Mouse (Mus musculus) heart, postnatal 0 days (tissue): ENCODE results near the gene Egfl7. TPM values are rescaled to one million over a fixed set of nuclear protein-coding genes. Genes with fewer than 3 reads are reported as not detected.

Experiments
- ATAC-seq: fragments of 200-750 bp; cut with Nextera tagmentation; 2 replicates; pipeline ENCODE4 v1.8.0; 2017; ENCODE audit warnings: low read depth, moderate number of reproducible peaks, moderate library complexity; ENCODE audit not compliant: insufficient read depth
- DNase-seq: peaks from one replicate; pipeline ENCODE4 v3.0.0-alpha.2; 2016; ENCODE audit warnings: low spot score
- H3K27ac ChIP-seq: fragments of 300-500 bp; sonication (generic); 2 replicates; pipeline ENCODE4 v1.5.1; 2014; ENCODE audit warnings: low read depth, mild to moderate bottlenecking
- H3K27me3 ChIP-seq: fragments of 300-500 bp; sonication (generic); 2 replicates; pipeline ENCODE4 v1.6.1; 2014; ENCODE audit warnings: low read length, mixed read lengths; ENCODE audit not compliant: control insufficient read depth, insufficient read depth
- H3K36me3 ChIP-seq: fragments of 300-500 bp; sonication (generic); replicated peaks from 2 replicates; pipeline ENCODE4 v1.6.1; 2014; ENCODE audit warnings: low read length, mixed read lengths; ENCODE audit not compliant: control insufficient read depth, insufficient read depth
- H3K4me1 ChIP-seq: fragments of 300-500 bp; sonication (generic); 2 replicates; pipeline ENCODE4 v1.6.1; 2014; ENCODE audit warnings: antibody characterized with exemption; ENCODE audit not compliant: control insufficient read depth, insufficient read depth
- H3K4me2 ChIP-seq: fragments of 300-500 bp; sonication (generic); 2 replicates; pipeline ENCODE4 v1.6.1; 2014; ENCODE audit warnings: low read depth, mild to moderate bottlenecking, low read length, moderate library complexity
- H3K4me3 ChIP-seq: fragments of 300-500 bp; sonication (generic); 2 replicates; pipeline ENCODE4 v1.5.1; 2014; ENCODE audit warnings: low read depth, low read length
- H3K9ac ChIP-seq: fragments of 300-500 bp; sonication (generic); replicated peaks from 2 replicates; pipeline ENCODE4 v1.6.1; 2014; ENCODE audit warnings: low read depth, low read length, mixed read lengths
- H3K9me3 ChIP-seq: fragments of 300-500 bp; sonication (generic); replicated peaks from 2 replicates; pipeline ENCODE4 v1.6.1; 2016; ENCODE audit warnings: low read length; ENCODE audit not compliant: control insufficient read depth
- CTCF ChIP-seq: IDR thresholded peaks from 2 replicates; pipeline ENCODE4 v1.5.1; 2016; ENCODE audit warnings: antibody characterized with exemption, control low read depth, low read depth
- EP300 ChIP-seq: IDR thresholded peaks from 2 replicates; pipeline ENCODE4 v1.6.1; 2016; ENCODE audit warnings: antibody characterized with exemption, low read depth
- WGBS: fragments of 180-500 bp; shearing (Covaris S2); extraction: QIAGEN DNeasy Blood & Tissue Kit; methylation state at CpG from one replicate; pipeline ENCODE4 v1.1.7; 2014; 5-methylcytosine and 5-hydroxymethylcytosine counted together
- microRNA counts: library from miRNA; unstranded; fragments of <30 nt; microRNA quantifications from one replicate; lab custom pipeline; 2015
- microRNA-seq: library from miRNA; unstranded; fragments of <30 nt; microRNA quantifications from one replicate; pipeline ENCODE4, GENCODE M21; 2016
- polyA plus RNA-seq: library from polyadenylated mRNA; unstranded; fragments of >200 nt; fragmentation: Nextera tagmentation; extraction: Ambion mirVana; gene quantifications from 2 replicates; pipeline ENCODE4 v1.2.1, GENCODE M21; 2015
- total RNA-seq: library from RNA; depleted of rRNA; stranded (reverse); fragments of >200 nt; gene quantifications from 2 replicates; pipeline ENCODE4 v1.2.3, GENCODE M21; 2014; ENCODE audit warnings: low replicate concordance; rRNA removed

Egfl7 gene
- total and polyA plus RNA-seq, 2 experiments from 2014 or later = 158 to 375 TPM

GRCm38 (mm10) chr2:26638039-26638438, 58.2 kb downstream of the Egfl7 start:
- DNase-seq (no peak), ATAC-seq (no peak)
- Histone ChIP-seq H3K4me2 (0 out of 2 replicates have a peak overlapping the region, but pooled peaks have one; percentile 73), H3K9ac (no peak overlapping the region), H3K4me1 (peaks cover 15% of the 10 kb centered on the region), H3K27ac (no peak overlapping the region), H3K9me3 (no peaks in the 10 kb centered on the region), H3K36me3 (peaks cover 29% of the 10 kb centered on the region), H3K4me3 (no peak overlapping the region), H3K27me3 (no peaks in the 10 kb centered on the region)
- TF ChIP-seq CTCF (no peak), EP300 (no peak)
- 72% methylated on average over 5 of the region's 5 CpGs for WGBS

GRCm38 (mm10) chr2:26638572-26638971, 58.8 kb downstream of the Egfl7 start:
- no peak for TF ChIP-seq CTCF
- no peak for TF ChIP-seq EP300
- H3K36me3 ChIP-seq = peaks cover 29% of the 10 kb centered on the region

GRCm38 (mm10) chr2:26639083-26639482, 59.3 kb downstream of the Egfl7 start:
- peak overlapping the region; percentile 73 for H3K4me2 ChIP-seq
- TF ChIP-seq EP300 (no peak), CTCF (peak; percentile 59)
- no peak overlapping the region for H3K27ac ChIP-seq
- 6% methylated on average over 8 of the region's 8 CpGs for WGBS
- peaks cover 29% of the 10 kb centered on the region for H3K36me3 ChIP-seq
- H3K9ac ChIP-seq = peak overlapping the region; percentile 83; the same call in 1 of the 2 replicates
- no peaks in the 10 kb centered on the region for H3K27me3 ChIP-seq
- ATAC-seq (peak; percentile 33; the same call in 1 of the 2 replicates), DNase-seq (peak; percentile 44)
- H3K4me1 ChIP-seq = peaks cover 15% of the 10 kb centered on the region
- peak overlapping the region; percentile 86 for H3K4me3 ChIP-seq
- H3K9me3 ChIP-seq = no peaks in the 10 kb centered on the region

More at GRCm38 (mm10) chr2:26638572-26638971, 58.8 kb downstream of the Egfl7 start:
- H3K4me3 ChIP-seq = peak overlapping the region; percentile 86
- DNase-seq (no peak), ATAC-seq (no peak)
- 61% methylated on average over 5 of the region's 5 CpGs for WGBS
- H3K27me3 ChIP-seq = no peaks in the 10 kb centered on the region
- H3K4me2 ChIP-seq = peak overlapping the region; percentile 73
- peaks cover 15% of the 10 kb centered on the region for H3K4me1 ChIP-seq
- H3K9me3 ChIP-seq = no peaks in the 10 kb centered on the region
- no peak overlapping the region for H3K27ac ChIP-seq
- H3K9ac ChIP-seq = no peak overlapping the region

GRCm38 (mm10) chr2:26639838-26640830, 60.3 kb downstream of the Egfl7 start:
- no peaks in the 10 kb centered on the region for H3K27me3 ChIP-seq
- H3K4me3 ChIP-seq = peak overlapping the region; percentile 86
- H3K36me3 ChIP-seq = peaks cover 29% of the 10 kb centered on the region
- TF ChIP-seq CTCF (peak; percentile 93), EP300 (peak; percentile 57; the same call in 1 of the 2 replicates)
- H3K27ac ChIP-seq = peak overlapping the region; percentile 80
- 5% methylated on average over 49 of the region's 49 CpGs for WGBS
- peak; percentile 90 for DNase-seq
- ATAC-seq = peak; percentile 85
- H3K4me1 ChIP-seq = peaks cover 19% of the 10 kb centered on the region
- no peaks in the 10 kb centered on the region for H3K9me3 ChIP-seq
- H3K9ac ChIP-seq = peak overlapping the region; percentile 83
- peak overlapping the region; percentile 73 for H3K4me2 ChIP-seq

GRCm38 (mm10) chr2:26641006-26641647, 61.3 kb downstream of the Egfl7 start:
- Histone ChIP-seq H3K9me3 (no peaks in the 10 kb centered on the region), H3K4me2 (no peak overlapping the region), H3K9ac (no peak overlapping the region), H3K4me3 (no peak overlapping the region), H3K36me3 (peaks cover 21% of the 10 kb centered on the region), H3K4me1 (peaks cover 19% of the 10 kb centered on the region), H3K27ac (no peak overlapping the region), H3K27me3 (no peaks in the 10 kb centered on the region)
- WGBS = 66% methylated on average over 7 of the region's 7 CpGs
- ATAC-seq = no peak
- TF ChIP-seq CTCF (no peak), EP300 (no peak)
- no peak for DNase-seq

MicroRNAs encoded within 50 kb of the gene (microRNA counts, 519-probe panel; counts per million panel counts)
- microRNA mmu-miR-126-3p (lab: Ali Mortazavi, UCI) (10,488 counts per million, percentile 100 among the panel's probes with 10 or more counts), microRNA mmu-miR-126-5p (lab: Ali Mortazavi, UCI) (6,644 counts per million, percentile 81 among the panel's probes with 10 or more counts)

Small RNA genes lying within 50 kb of the gene (microRNA-seq; reads per million reads assigned to microRNA genes)
- gene Mir126a (0.54 reads per million), gene Mir126b (not detected)

Other genes with a start within 250 kb of the Egfl7 start
- gene Dnlz, start 227.9 kb upstream of the Egfl7 start, total RNA-seq = 20.2 and 23.0 TPM in 2 replicates
- gene Dnlz, start 227.9 kb upstream of the Egfl7 start, polyA plus RNA-seq = 17.0 and 18.6 TPM in 2 replicates
- gene Card9, start 219.1 kb upstream of the Egfl7 start, total RNA-seq = 1.5 TPM in 1 of 2 replicates, not detected in the other
- 0.18 and 0.31 TPM in 2 replicates for gene Card9, start 219.1 kb upstream of the Egfl7 start, polyA plus RNA-seq
- gene Snapc4, start 199.4 kb upstream of the Egfl7 start, total RNA-seq = 9.6 and 24.1 TPM in 2 replicates
- gene Snapc4, start 199.4 kb upstream of the Egfl7 start, polyA plus RNA-seq = 7.8 and 8.1 TPM in 2 replicates
- gene Entr1, start 190.7 kb upstream of the Egfl7 start, total RNA-seq = 57.4 and 67.4 TPM in 2 replicates
- gene Entr1, start 190.7 kb upstream of the Egfl7 start, polyA plus RNA-seq = 56.4 and 57.2 TPM in 2 replicates
- 52.5 and 102 TPM in 2 replicates for gene Pmpca, start 190.7 kb upstream of the Egfl7 start, total RNA-seq
- 91.1 and 99.2 TPM in 2 replicates for gene Pmpca, start 190.7 kb upstream of the Egfl7 start, polyA plus RNA-seq
- 16.7 and 22.0 TPM in 2 replicates for gene Inpp5e, start 170.8 kb upstream of the Egfl7 start, total RNA-seq
- gene Inpp5e, start 170.8 kb upstream of the Egfl7 start, polyA plus RNA-seq = 10.2 and 11.0 TPM in 2 replicates
- gene Sec16a, start 134.8 kb upstream of the Egfl7 start, total RNA-seq = 48.3 and 49.0 TPM in 2 replicates
- 7.1 and 7.5 TPM in 2 replicates for gene Sec16a, start 134.8 kb upstream of the Egfl7 start, polyA plus RNA-seq
- 54.0 and 63.3 TPM in 2 replicates for gene Notch1, start 63.4 kb upstream of the Egfl7 start, total RNA-seq
- gene Notch1, start 63.4 kb upstream of the Egfl7 start, polyA plus RNA-seq = 4.9 and 5.7 TPM in 2 replicates
- not detected in 2 replicates for gene Gm20532, start 6.6 kb downstream of the Egfl7 start, total RNA-seq
- gene Gm20532, start 6.6 kb downstream of the Egfl7 start, polyA plus RNA-seq = not detected in 2 replicates
- gene Agpat2, start 24.4 kb downstream of the Egfl7 start, total RNA-seq = 41.0 and 49.3 TPM in 2 replicates
- 23.9 and 24.1 TPM in 2 replicates for gene Agpat2, start 24.4 kb downstream of the Egfl7 start, polyA plus RNA-seq
- 16.5 and 23.2 TPM in 2 replicates for gene Fam69b, start 48.4 kb downstream of the Egfl7 start, total RNA-seq
- gene Fam69b, start 48.4 kb downstream of the Egfl7 start, polyA plus RNA-seq = 7.7 and 9.7 TPM in 2 replicates
- not detected in 2 replicates for gene Lcn4, start 91.3 kb downstream of the Egfl7 start, total RNA-seq
- gene Lcn4, start 91.3 kb downstream of the Egfl7 start, polyA plus RNA-seq = not detected in 2 replicates